ENCODE assay signal across 20 mouse cellular contexts in genomic region chr2:148503143-148503854, GRCm38 (mm10). TPM values are rescaled to one million over a fixed set of nuclear protein-coding genes. Genes with fewer than 3 reads are reported as not detected.
A peak's percentile ranks its signal among the peaks of the same experiment; 100 is the strongest.
DNase-seq lines count a peak whose midpoint lies in the region; ATAC-seq and TF ChIP-seq lines count a peak whose summit lies in the region.
"Had no signal": no experiment of that assay in that cellular context is flagged by ENCODE, and none has a peak within 500 bp of the region (broad histone marks: within the 10 kb centered on the region; RNA-seq: fewer than 3 reads in every experiment).

No protein-coding gene starts in this region.

- no peak overlapping the region for H3K4me2 ChIP-seq in lung, embryonic 15.5 days
- no peak overlapping the region for H3K4me2 ChIP-seq in midbrain, embryonic 11.5 days
- no peak overlapping the region for H3K4me2 ChIP-seq in midbrain, embryonic 14.5 days (ENCODE audit: low read length)
- H3K4me2 ChIP-seq: embryonic facial prominence, embryonic 12.5 days; forebrain, embryonic 13.5 days; forebrain, embryonic 15.5 days had no signal

- H3K27me3 ChIP-seq in lung, embryonic 15.5 days: no peaks in the 10 kb centered on the region
- no peaks in the 10 kb centered on the region for H3K27me3 ChIP-seq in midbrain, embryonic 11.5 days (ENCODE audit: control insufficient read depth, insufficient read depth, low read length)
- no peaks in the 10 kb centered on the region for H3K27me3 ChIP-seq in midbrain, embryonic 14.5 days (ENCODE audit: control insufficient read depth, insufficient read depth, low read length)
- H3K27me3 ChIP-seq: embryonic facial prominence, embryonic 12.5 days; forebrain, embryonic 13.5 days; forebrain, embryonic 15.5 days had no signal

- intact Hi-C loops in gastrocnemius, adult 2 months (cut with DNase I): loop anchor here (5.0 kb wide), 1 partner anchor 51 kb away; no protein-coding TSS in a partner anchor

- no peaks in the 10 kb centered on the region for H3K36me3 ChIP-seq in lung, embryonic 15.5 days
- H3K36me3 ChIP-seq in midbrain, embryonic 11.5 days (ENCODE audit: control insufficient read depth, insufficient read depth, low read length): no peaks in the 10 kb centered on the region
- H3K36me3 ChIP-seq in midbrain, embryonic 14.5 days (ENCODE audit: control insufficient read depth, insufficient read depth, low read length): no peaks in the 10 kb centered on the region
- H3K36me3 ChIP-seq: embryonic facial prominence, embryonic 10.5 days; embryonic facial prominence, embryonic 12.5 days; forebrain, embryonic 15.5 days had no signal

- DNase-seq in gastrocnemius, adult 2 months: no peak
- DNase-seq in gastrocnemius, adult 8-10 months (ENCODE audit: low spot score in 2 of 2): no peak
- DNase-seq in lung, postnatal 25 days (ENCODE audit: low spot score): no peak
- DNase-seq in midbrain, embryonic 11.5 days (ENCODE audit: low spot score, missing footprints): peak; percentile 41
- no peak for DNase-seq in midbrain, embryonic 14.5 days
- no peak for DNase-seq in kidney, adult 11 months
- DNase-seq: adrenal gland, adult 2 months; adrenal gland, postnatal 10 days; adrenal gland, postnatal 25 days; cerebellum, adult 11-12 months; cerebellum, adult 2 months; cerebellum, adult 9-10 months; cerebellum, postnatal 10 days; cerebellum, postnatal 25 days had no signal

- peak; percentile 70 for ATAC-seq in lung, embryonic 15.5 days (ENCODE audit: borderline replicate concordance, extremely low read depth, low FRiP score, low TSS enrichment)
- no peak for ATAC-seq in midbrain, embryonic 11.5 days (ENCODE audit: low FRiP score)
- ATAC-seq in midbrain, embryonic 14.5 days (ENCODE audit: low FRiP score, low TSS enrichment): no peak
- ATAC-seq: forebrain, embryonic 13.5 days; forebrain, embryonic 15.5 days had no signal

- H3K27ac ChIP-seq in gastrocnemius, adult 2 months: peak overlapping the region; percentile 84
- peak overlapping the region; percentile 62 for H3K27ac ChIP-seq in lung, embryonic 15.5 days
- H3K27ac ChIP-seq in midbrain, embryonic 11.5 days (ENCODE audit: low read depth, low read length): no peak overlapping the region
- no peak overlapping the region for H3K27ac ChIP-seq in midbrain, embryonic 14.5 days (replicated peaks; ENCODE audit: low read depth, low read length)
- H3K27ac ChIP-seq: embryonic facial prominence, embryonic 10.5 days; embryonic facial prominence, embryonic 12.5 days; forebrain, embryonic 13.5 days; forebrain, embryonic 15.5 days had no signal

- H3K9ac ChIP-seq in lung, embryonic 15.5 days: no peak overlapping the region
- no peak overlapping the region for H3K9ac ChIP-seq in midbrain, embryonic 11.5 days (ENCODE audit: low read length)
- H3K9ac ChIP-seq in midbrain, embryonic 14.5 days (replicated peaks; ENCODE audit: low read length): no peak overlapping the region
- H3K9ac ChIP-seq: embryonic facial prominence, embryonic 12.5 days; forebrain, embryonic 13.5 days; forebrain, embryonic 15.5 days had no signal

- H3K4me1 ChIP-seq in lung, embryonic 15.5 days: peaks cover 23% of the 10 kb centered on the region
- H3K4me1 ChIP-seq in midbrain, embryonic 11.5 days (ENCODE audit: control insufficient read depth, insufficient read depth, low read length): no peaks in the 10 kb centered on the region
- no peaks in the 10 kb centered on the region for H3K4me1 ChIP-seq in midbrain, embryonic 14.5 days (ENCODE audit: control insufficient read depth, insufficient read depth, low read length)
- H3K4me1 ChIP-seq: embryonic facial prominence, embryonic 10.5 days; embryonic facial prominence, embryonic 12.5 days; forebrain, embryonic 13.5 days; forebrain, embryonic 15.5 days had no signal

- 54% methylated on average over 2 of the region's 2 CpGs for WGBS in lung, embryonic 15.5 days
- 90% methylated on average over 2 of the region's 2 CpGs for WGBS in midbrain, embryonic 11.5 days
- WGBS in midbrain, embryonic 14.5 days: 98% methylated on average over 2 of the region's 2 CpGs

- no peak overlapping the region for H3K4me3 ChIP-seq in gastrocnemius, adult 2 months
- no peak overlapping the region for H3K4me3 ChIP-seq in lung, embryonic 15.5 days
- H3K4me3 ChIP-seq in midbrain, embryonic 11.5 days (ENCODE audit: low read depth, low read length): no peak overlapping the region
- H3K4me3 ChIP-seq in midbrain, embryonic 14.5 days (replicated peaks; ENCODE audit: low read depth, low read length): no peak overlapping the region
- H3K4me3 ChIP-seq: embryonic facial prominence, embryonic 10.5 days; embryonic facial prominence, embryonic 12.5 days; forebrain, embryonic 13.5 days; forebrain, embryonic 15.5 days had no signal

- no peak for TF ChIP-seq CTCF in gastrocnemius, adult 2 months (IDR thresholded peaks at IDR 0.05)

- H3K9me3 ChIP-seq in lung, embryonic 15.5 days: no peaks in the 10 kb centered on the region
- no peaks in the 10 kb centered on the region for H3K9me3 ChIP-seq in midbrain, embryonic 11.5 days (ENCODE audit: control insufficient read depth, low read length)
- H3K9me3 ChIP-seq in midbrain, embryonic 14.5 days (ENCODE audit: control insufficient read depth, low read length): no peaks in the 10 kb centered on the region
- H3K9me3 ChIP-seq: embryonic facial prominence, embryonic 10.5 days; embryonic facial prominence, embryonic 12.5 days; forebrain, embryonic 13.5 days; forebrain, embryonic 15.5 days had no signal

RNA-seq across cellular contexts. Expression of gene Cd93, which starts 59.9 kb away (rescaled TPM):
- total RNA-seq in gastrocnemius, adult 2 months (2021): 10 to 100 TPM; 12.6 to 16.5 TPM
- total RNA-seq in gastrocnemius, adult 8-10 months (2022): 10 to 100 TPM in 1 of 4 experiments, 1 to 10 TPM in 3; 7.4 to 12.5 (median 8.8) TPM
- polyA plus RNA-seq in lung, embryonic 15.5 days (2015; fragmentation: Nextera tagmentation; extraction: Ambion mirVana): 33.4 and 35.4 TPM in 2 replicates
- polyA plus RNA-seq in midbrain, embryonic 11.5 days (2014; fragmentation: Nextera tagmentation; extraction: Ambion mirVana): 5.9 and 7.3 TPM in 2 replicates
- 5.1 and 8.8 TPM in 2 replicates for polyA plus RNA-seq in midbrain, embryonic 14.5 days (2014; fragmentation: Nextera tagmentation; extraction: Ambion mirVana)
- total RNA-seq: MEL had no signal

Comparison
In these comparisons a context has a peak if more than half of its experiments do, and no peak if none do; other contexts are left out.
1. H3K27ac ChIP-seq: peak in gastrocnemius, adult 2 months (single experiment) and lung, embryonic 15.5 days (single experiment); none in midbrain, embryonic 11.5 days (single experiment) and midbrain, embryonic 14.5 days (single experiment).